Mouse (Mus musculus) cerebellum, postnatal 10 days (tissue): ENCODE results near the gene Gm8693.
"Not testable (repeated sequence)": the region's sequence is repeated elsewhere in the genome, so short reads cannot be mapped to it uniquely, and the experiment has no call there.

ENCODE experiments used
- DNase-seq, 2 experiments: peaks; one replicate each; pipeline ENCODE4 v3.0.0; 2021; ENCODE audit warnings: mixed read lengths in 2 of 2

Gene Gm8693

GRCm38 (mm10) chr7:22692217-22692616 is at the start of gene Gm8693:
Gene Gm8693, minus strand, starts transcription at chr7:22692317.
- not testable (repeated sequence) for DNase-seq

GRCm38 (mm10) chr7:22719610-22720009 is 27.5 kb upstream of the Gm8693 start, which contains the start of gene Gm4567:
Gene Gm4567, minus strand, starts transcription at chr7:22719710.
- DNase-seq, result not testable (repeated sequence)

DNA sequence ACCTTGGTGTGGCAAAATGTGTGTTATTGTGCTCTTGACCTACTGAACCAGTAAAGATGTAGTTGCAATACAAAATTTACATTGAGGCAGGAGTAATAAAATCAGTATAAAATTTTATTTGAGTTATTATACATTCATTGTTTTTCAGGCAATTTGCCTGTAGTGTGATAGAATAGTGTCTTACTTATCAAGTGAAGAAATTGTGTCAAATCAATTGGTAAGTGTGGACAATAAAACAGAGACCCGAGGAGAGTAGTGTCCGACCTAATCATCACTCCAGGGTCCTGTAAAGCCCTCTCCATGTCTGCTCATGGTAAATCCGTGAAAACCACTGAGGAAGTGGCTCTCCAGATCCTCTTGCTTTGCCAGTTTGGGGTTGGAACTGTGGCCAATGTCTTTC is 34.4 kb downstream of the Gm8693 start, which contains the start of gene Vmn1r155:
Gene Vmn1r155, plus strand, starts transcription at position 301 of the 400 bp plus-strand sequence.
- not testable (repeated sequence) for DNase-seq
